Mouse (Mus musculus) brain, embryonic 14.5 days (tissue): Measurements from ENCODE around the gene Btn2a2.

Experiments used
- CTCF ChIP-seq: fragments of 200-500 bp; IDR thresholded peaks from 2 replicates; pipeline ENCODE4 v1.5.1; 2012; ENCODE audit warnings: inconsistent platforms, mild to moderate bottlenecking, moderate library complexity, borderline replicate concordance; ENCODE audit not compliant: insufficient read depth, insufficient read length; ENCODE audit errors: extremely low read depth
- POLR2A ChIP-seq: fragments of 200-500 bp; IDR thresholded peaks from 2 replicates; pipeline ENCODE4 v1.6.1; 2012; ENCODE audit warnings: mild to moderate bottlenecking, inconsistent platforms, borderline replicate concordance; ENCODE audit not compliant: poor library complexity, insufficient read depth, insufficient read length, severe bottlenecking; ENCODE audit errors: extremely low read depth

GRCm38 (mm10) chr13:23518295-23518603, 29.6 kb upstream of the Btn2a2 start:
- TF ChIP-seq POLR2A (no peak), CTCF (no peak)
